Mouse (Mus musculus): ENCODE data around the gene Kif26b. TPM values are rescaled to one million over a fixed set of nuclear protein-coding genes. Genes with fewer than 3 reads are reported as not detected.

The Kif26b gene
- polyA plus RNA-seq, 1 experiment from 2014 or later = 23.7 TPM

- ATAC-seq (ENCODE audit: insufficient number of reproducible peaks, low FRiP score, low TSS enrichment, low read depth) = no peak
- Histone ChIP-seq H3K9me3 (ENCODE audit: control insufficient read depth, low read length) (no peaks in the 10 kb centered on the region), H3K4me1 (ENCODE audit: control insufficient read depth, insufficient read depth, low read length) (peaks cover 20% of the 10 kb centered on the region), H3K36me3 (ENCODE audit: control insufficient read depth, insufficient read depth, low read length) (no peaks in the 10 kb centered on the region), H3K4me2 (ENCODE audit: low read depth, severe bottlenecking) (no peak overlapping the region), H3K9ac (ENCODE audit: low read length) (no peak overlapping the region), H3K4me3 (ENCODE audit: low read depth, low read length) (no peak overlapping the region), H3K27me3 (ENCODE audit: control insufficient read depth, insufficient read depth, low read length) (no peaks in the 10 kb centered on the region), H3K27ac (replicated peaks; ENCODE audit: low read depth, low read length) (no peak overlapping the region)
- DNase-seq (ENCODE audit: low spot score) = no peak
- 41% methylated on average over 7 of the region's 7 CpGs for WGBS
These were observed 219.3 kb downstream of the Kif26b start for GRCm38 (mm10) chr1:178748222-178748600.

- no peaks in the 10 kb centered on the region for H3K9me3 ChIP-seq (ENCODE audit: control insufficient read depth, low read length)
- WGBS = 93% methylated on average over 1 of the region's 1 CpGs
- H3K4me2 ChIP-seq (ENCODE audit: low read depth, severe bottlenecking) = no peak overlapping the region
- DNase-seq (ENCODE audit: low spot score) (no peak), ATAC-seq (ENCODE audit: insufficient number of reproducible peaks, low FRiP score, low TSS enrichment, low read depth) (no peak)
- no peaks in the 10 kb centered on the region for H3K36me3 ChIP-seq (ENCODE audit: control insufficient read depth, insufficient read depth, low read length)
- no peak overlapping the region for H3K27ac ChIP-seq (replicated peaks; ENCODE audit: low read depth, low read length)
- H3K9ac ChIP-seq (ENCODE audit: low read length) = no peak overlapping the region
- H3K4me3 ChIP-seq (ENCODE audit: low read depth, low read length) = no peak overlapping the region
- peaks cover 20% of the 10 kb centered on the region for H3K4me1 ChIP-seq (ENCODE audit: control insufficient read depth, insufficient read depth, low read length)
- no peaks in the 10 kb centered on the region for H3K27me3 ChIP-seq (ENCODE audit: control insufficient read depth, insufficient read depth, low read length)
These were observed 219.7 kb downstream of the Kif26b start for GRCm38 (mm10) chr1:178748617-178749016.

GRCm38 (mm10) chr1:178749786-178750185 lies 220.9 kb downstream of the Kif26b start:
- 93% methylated on average over 9 of the region's 9 CpGs for WGBS
- H3K27me3 ChIP-seq (ENCODE audit: control insufficient read depth, insufficient read depth, low read length) = no peaks in the 10 kb centered on the region
- no peak for DNase-seq (ENCODE audit: low spot score)

GRCm38 (mm10) chr1:178758441-178758840 lies 229.5 kb downstream of the Kif26b start:
- Histone ChIP-seq H3K4me1 (ENCODE audit: control insufficient read depth, insufficient read depth, low read length) (no peaks in the 10 kb centered on the region), H3K4me2 (ENCODE audit: low read depth, severe bottlenecking) (no peak overlapping the region), H3K36me3 (ENCODE audit: control insufficient read depth, insufficient read depth, low read length) (no peaks in the 10 kb centered on the region), H3K4me3 (ENCODE audit: low read depth, low read length) (no peak overlapping the region), H3K27me3 (ENCODE audit: control insufficient read depth, insufficient read depth, low read length) (no peaks in the 10 kb centered on the region), H3K9ac (ENCODE audit: low read length) (no peak overlapping the region), H3K27ac (replicated peaks; ENCODE audit: low read depth, low read length) (no peak overlapping the region), H3K9me3 (ENCODE audit: control insufficient read depth, low read length) (no peaks in the 10 kb centered on the region)
- ATAC-seq (ENCODE audit: insufficient number of reproducible peaks, low FRiP score, low TSS enrichment, low read depth) (no peak), DNase-seq (ENCODE audit: low spot score) (no peak)
- WGBS = 76% methylated on average over 3 of the region's 3 CpGs

More at GRCm38 (mm10) chr1:178749786-178750185, 220.9 kb downstream of the Kif26b start:
- no peak overlapping the region for H3K27ac ChIP-seq (replicated peaks; ENCODE audit: low read depth, low read length)
- no peak overlapping the region for H3K4me2 ChIP-seq (ENCODE audit: low read depth, severe bottlenecking)
- H3K9ac ChIP-seq (ENCODE audit: low read length) = no peak overlapping the region
- H3K4me3 ChIP-seq (ENCODE audit: low read depth, low read length) = no peak overlapping the region
- no peak for ATAC-seq (ENCODE audit: insufficient number of reproducible peaks, low FRiP score, low TSS enrichment, low read depth)
- H3K4me1 ChIP-seq (ENCODE audit: control insufficient read depth, insufficient read depth, low read length) = peaks cover 11% of the 10 kb centered on the region
- H3K36me3 ChIP-seq (ENCODE audit: control insufficient read depth, insufficient read depth, low read length) = no peaks in the 10 kb centered on the region
- no peaks in the 10 kb centered on the region for H3K9me3 ChIP-seq (ENCODE audit: control insufficient read depth, low read length)

- Histone ChIP-seq H3K9me3 (ENCODE audit: control insufficient read depth, low read length) (no peaks in the 10 kb centered on the region), H3K4me1 (ENCODE audit: control insufficient read depth, insufficient read depth, low read length) (no peaks in the 10 kb centered on the region), H3K9ac (ENCODE audit: low read length) (no peak overlapping the region), H3K27ac (replicated peaks; ENCODE audit: low read depth, low read length) (no peak overlapping the region), H3K4me3 (ENCODE audit: low read depth, low read length) (no peak overlapping the region), H3K36me3 (ENCODE audit: control insufficient read depth, insufficient read depth, low read length) (no peaks in the 10 kb centered on the region), H3K4me2 (ENCODE audit: low read depth, severe bottlenecking) (no peak overlapping the region), H3K27me3 (ENCODE audit: control insufficient read depth, insufficient read depth, low read length) (no peaks in the 10 kb centered on the region)
- ATAC-seq (ENCODE audit: insufficient number of reproducible peaks, low FRiP score, low TSS enrichment, low read depth) (no peak), DNase-seq (ENCODE audit: low spot score) (no peak)
- WGBS = 80% methylated on average over 3 of the region's 3 CpGs
These were observed 233.3 kb downstream of the Kif26b start for GRCm38 (mm10) chr1:178762125-178762741.

- Histone ChIP-seq H3K36me3 (ENCODE audit: control insufficient read depth, insufficient read depth, low read length) (no peaks in the 10 kb centered on the region), H3K27me3 (ENCODE audit: control insufficient read depth, insufficient read depth, low read length) (no peaks in the 10 kb centered on the region), H3K27ac (replicated peaks; ENCODE audit: low read depth, low read length) (no peak overlapping the region), H3K4me1 (ENCODE audit: control insufficient read depth, insufficient read depth, low read length) (no peaks in the 10 kb centered on the region), H3K4me2 (ENCODE audit: low read depth, severe bottlenecking) (no peak overlapping the region), H3K4me3 (ENCODE audit: low read depth, low read length) (no peak overlapping the region), H3K9ac (ENCODE audit: low read length) (no peak overlapping the region), H3K9me3 (ENCODE audit: control insufficient read depth, low read length) (no peaks in the 10 kb centered on the region)
- no peak for ATAC-seq (ENCODE audit: insufficient number of reproducible peaks, low FRiP score, low TSS enrichment, low read depth)
- WGBS = 67% methylated on average over 4 of the region's 4 CpGs
- no peak for DNase-seq (ENCODE audit: low spot score)
These were observed 236.0 kb downstream of the Kif26b start for GRCm38 (mm10) chr1:178764914-178765313.

GRCm38 (mm10) chr1:178765650-178766049 lies 236.7 kb downstream of the Kif26b start:
- Histone ChIP-seq H3K9me3 (ENCODE audit: control insufficient read depth, low read length) (no peaks in the 10 kb centered on the region), H3K4me1 (ENCODE audit: control insufficient read depth, insufficient read depth, low read length) (no peaks in the 10 kb centered on the region), H3K4me2 (ENCODE audit: low read depth, severe bottlenecking) (no peak overlapping the region), H3K9ac (ENCODE audit: low read length) (no peak overlapping the region), H3K27ac (replicated peaks; ENCODE audit: low read depth, low read length) (no peak overlapping the region), H3K36me3 (ENCODE audit: control insufficient read depth, insufficient read depth, low read length) (no peaks in the 10 kb centered on the region), H3K4me3 (ENCODE audit: low read depth, low read length) (no peak overlapping the region), H3K27me3 (ENCODE audit: control insufficient read depth, insufficient read depth, low read length) (no peaks in the 10 kb centered on the region)
- 93% methylated on average over 2 of the region's 2 CpGs for WGBS
- ATAC-seq (ENCODE audit: insufficient number of reproducible peaks, low FRiP score, low TSS enrichment, low read depth) (no peak), DNase-seq (ENCODE audit: low spot score) (no peak)

- H3K4me1 ChIP-seq (ENCODE audit: control insufficient read depth, insufficient read depth, low read length) = no peaks in the 10 kb centered on the region
- H3K27ac ChIP-seq (replicated peaks; ENCODE audit: low read depth, low read length) = no peak overlapping the region
- H3K9me3 ChIP-seq (ENCODE audit: control insufficient read depth, low read length) = no peaks in the 10 kb centered on the region
- H3K27me3 ChIP-seq (ENCODE audit: control insufficient read depth, insufficient read depth, low read length) = no peaks in the 10 kb centered on the region
- DNase-seq (ENCODE audit: low spot score) (no peak), ATAC-seq (ENCODE audit: insufficient number of reproducible peaks, low FRiP score, low TSS enrichment, low read depth) (no peak)
- WGBS = 89% methylated on average over 4 of the region's 4 CpGs
- no peaks in the 10 kb centered on the region for H3K36me3 ChIP-seq (ENCODE audit: control insufficient read depth, insufficient read depth, low read length)
- no peak overlapping the region for H3K4me3 ChIP-seq (ENCODE audit: low read depth, low read length)
- H3K9ac ChIP-seq (ENCODE audit: low read length) = no peak overlapping the region
- no peak overlapping the region for H3K4me2 ChIP-seq (ENCODE audit: low read depth, severe bottlenecking)
These were observed 240.1 kb downstream of the Kif26b start for GRCm38 (mm10) chr1:178768976-178769375.

- no peaks in the 10 kb centered on the region for H3K4me1 ChIP-seq (ENCODE audit: control insufficient read depth, insufficient read depth, low read length)
- H3K27ac ChIP-seq (replicated peaks; ENCODE audit: low read depth, low read length) = no peak overlapping the region
- H3K4me3 ChIP-seq (ENCODE audit: low read depth, low read length) = no peak overlapping the region
- no peaks in the 10 kb centered on the region for H3K36me3 ChIP-seq (ENCODE audit: control insufficient read depth, insufficient read depth, low read length)
- WGBS = 83% methylated on average over 6 of the region's 6 CpGs
- no peak overlapping the region for H3K9ac ChIP-seq (ENCODE audit: low read length)
- no peak overlapping the region for H3K4me2 ChIP-seq (ENCODE audit: low read depth, severe bottlenecking)
- H3K27me3 ChIP-seq (ENCODE audit: control insufficient read depth, insufficient read depth, low read length) = no peaks in the 10 kb centered on the region
- DNase-seq (ENCODE audit: low spot score) (no peak), ATAC-seq (ENCODE audit: insufficient number of reproducible peaks, low FRiP score, low TSS enrichment, low read depth) (no peak)
- H3K9me3 ChIP-seq (ENCODE audit: control insufficient read depth, low read length) = no peaks in the 10 kb centered on the region
These were observed 241.1 kb downstream of the Kif26b start for GRCm38 (mm10) chr1:178769988-178770387.

Data from limb, embryonic 11.5 days (tissue).